Mouse (Mus musculus): ENCODE measurements around the gene Btg2. TPM values are rescaled to one million over a fixed set of nuclear protein-coding genes. Genes with fewer than 3 reads are reported as not detected.

Gene Btg2
- polyA plus RNA-seq, 1 experiment from 2014 or later, result 77.2 TPM

GRCm38 (mm10) chr1:134086017-134086416, 7.1 kb upstream of the Btg2 start:
- Histone ChIP-seq H3K9me3 (ENCODE audit: low read depth, low read length) (no peaks in the 10 kb centered on the region), H3K4me2 (no peak overlapping the region; the same call in 1 of the 2 replicates), H3K4me3 (ENCODE audit: low read depth, low read length) (no peak overlapping the region), H3K27me3 (ENCODE audit: insufficient read depth, low read length) (no peaks in the 10 kb centered on the region), H3K27ac (ENCODE audit: low read depth) (no peak overlapping the region), H3K36me3 (ENCODE audit: insufficient read depth) (no peaks in the 10 kb centered on the region), H3K4me1 (ENCODE audit: insufficient read depth) (peaks cover 19% of the 10 kb centered on the region), H3K9ac (peak overlapping the region; percentile 13; the same call in 1 of the 2 replicates)
- WGBS, result 43% methylated on average over 3 of the region's 3 CpGs
- TF ChIP-seq CTCF (IDR thresholded peaks at IDR 0.05; ENCODE audit: low read depth), result no peak
- ATAC-seq (ENCODE audit: insufficient read depth), result 0 out of 2 replicates have a peak, but pooled peaks have one; percentile 22
- DNase-seq, result no peak

- Histone ChIP-seq H3K9me3 (ENCODE audit: low read depth, low read length) (no peaks in the 10 kb centered on the region), H3K4me3 (ENCODE audit: low read depth, low read length) (no peak overlapping the region), H3K9ac (no peak overlapping the region), H3K27me3 (ENCODE audit: insufficient read depth, low read length) (no peaks in the 10 kb centered on the region), H3K36me3 (ENCODE audit: insufficient read depth) (no peaks in the 10 kb centered on the region), H3K27ac (ENCODE audit: low read depth) (no peak overlapping the region), H3K4me1 (ENCODE audit: insufficient read depth) (peaks cover 30% of the 10 kb centered on the region), H3K4me2 (no peak overlapping the region)
- ATAC-seq (ENCODE audit: insufficient read depth) (no peak), DNase-seq (no peak)
- no peak for TF ChIP-seq CTCF (IDR thresholded peaks at IDR 0.05; ENCODE audit: low read depth)
- WGBS, result 65% methylated on average over 3 of the region's 3 CpGs
Measured at GRCm38 (mm10) chr1:134084128-134084527, 5.2 kb upstream of the Btg2 start.

GRCm38 (mm10) chr1:134083676-134084075, 4.8 kb upstream of the Btg2 start:
- no peaks in the 10 kb centered on the region for H3K36me3 ChIP-seq (ENCODE audit: insufficient read depth)
- H3K9me3 ChIP-seq (ENCODE audit: low read depth, low read length), result no peaks in the 10 kb centered on the region
- H3K4me1 ChIP-seq (ENCODE audit: insufficient read depth), result peaks cover 30% of the 10 kb centered on the region
- H3K27me3 ChIP-seq (ENCODE audit: insufficient read depth, low read length), result no peaks in the 10 kb centered on the region
- no peak overlapping the region for H3K4me3 ChIP-seq (ENCODE audit: low read depth, low read length)
- no peak overlapping the region for H3K4me2 ChIP-seq
- H3K9ac ChIP-seq, result no peak overlapping the region
- peak overlapping the region; percentile 26; the same call in 1 of the 2 replicates for H3K27ac ChIP-seq (ENCODE audit: low read depth)
- WGBS, result 69% methylated on average over 8 of the region's 8 CpGs
- ATAC-seq (ENCODE audit: insufficient read depth), result no peak
- TF ChIP-seq CTCF (IDR thresholded peaks at IDR 0.05; ENCODE audit: low read depth), result no peak
- no peak for DNase-seq

GRCm38 (mm10) chr1:134082987-134083516, 4.1 kb upstream of the Btg2 start:
- Histone ChIP-seq H3K9ac (no peak overlapping the region), H3K4me3 (ENCODE audit: low read depth, low read length) (no peak overlapping the region), H3K4me2 (0 out of 2 replicates have a peak overlapping the region, but pooled peaks have one; percentile 3), H3K36me3 (ENCODE audit: insufficient read depth) (no peaks in the 10 kb centered on the region), H3K27me3 (ENCODE audit: insufficient read depth, low read length) (no peaks in the 10 kb centered on the region), H3K4me1 (ENCODE audit: insufficient read depth) (peaks cover 30% of the 10 kb centered on the region), H3K27ac (ENCODE audit: low read depth) (peak overlapping the region; percentile 26), H3K9me3 (ENCODE audit: low read depth, low read length) (no peaks in the 10 kb centered on the region)
- ATAC-seq (ENCODE audit: insufficient read depth) (no peak), DNase-seq (peak; percentile 68)
- TF ChIP-seq CTCF (IDR thresholded peaks at IDR 0.05; ENCODE audit: low read depth), result no peak
- WGBS, result 32% methylated on average over 11 of the region's 11 CpGs

- Histone ChIP-seq H3K4me3 (ENCODE audit: low read depth, low read length) (no peak overlapping the region), H3K36me3 (ENCODE audit: insufficient read depth) (peaks cover 17% of the 10 kb centered on the region), H3K4me2 (no peak overlapping the region), H3K9me3 (ENCODE audit: low read depth, low read length) (no peaks in the 10 kb centered on the region), H3K27me3 (ENCODE audit: insufficient read depth, low read length) (no peaks in the 10 kb centered on the region), H3K27ac (ENCODE audit: low read depth) (no peak overlapping the region), H3K9ac (no peak overlapping the region), H3K4me1 (ENCODE audit: insufficient read depth) (peaks cover 19% of the 10 kb centered on the region)
- WGBS, result 78% methylated on average over 5 of the region's 5 CpGs
- DNase-seq (no peak), ATAC-seq (ENCODE audit: insufficient read depth) (no peak)
- no peak for TF ChIP-seq CTCF (IDR thresholded peaks at IDR 0.05; ENCODE audit: low read depth)
Measured at GRCm38 (mm10) chr1:134080881-134081450, 2.0 kb upstream of the Btg2 start.

GRCm38 (mm10) chr1:134080406-134080805, 1.5 kb upstream of the Btg2 start:
- H3K4me1 ChIP-seq (ENCODE audit: insufficient read depth), result peaks cover 21% of the 10 kb centered on the region
- TF ChIP-seq CTCF (IDR thresholded peaks at IDR 0.05; ENCODE audit: low read depth), result no peak
- DNase-seq (no peak), ATAC-seq (ENCODE audit: insufficient read depth) (no peak)
- no peak overlapping the region for H3K4me3 ChIP-seq (ENCODE audit: low read depth, low read length)
- WGBS, result 78% methylated on average over 4 of the region's 4 CpGs
- H3K27ac ChIP-seq (ENCODE audit: low read depth), result peak overlapping the region; percentile 88
- no peak overlapping the region for H3K9ac ChIP-seq
- H3K36me3 ChIP-seq (ENCODE audit: insufficient read depth), result peaks cover 23% of the 10 kb centered on the region
- H3K4me2 ChIP-seq, result no peak overlapping the region
- no peaks in the 10 kb centered on the region for H3K9me3 ChIP-seq (ENCODE audit: low read depth, low read length)
- H3K27me3 ChIP-seq (ENCODE audit: insufficient read depth, low read length), result no peaks in the 10 kb centered on the region

GRCm38 (mm10) chr1:134079477-134080163, 700 bp upstream of the Btg2 start:
- peak overlapping the region; percentile 71 for H3K4me3 ChIP-seq (ENCODE audit: low read depth, low read length)
- peaks cover 30% of the 10 kb centered on the region for H3K36me3 ChIP-seq (ENCODE audit: insufficient read depth)
- H3K4me2 ChIP-seq, result peak overlapping the region; percentile 88
- H3K27ac ChIP-seq (ENCODE audit: low read depth), result peak overlapping the region; percentile 88
- H3K9ac ChIP-seq, result peak overlapping the region; percentile 53
- TF ChIP-seq CTCF (IDR thresholded peaks at IDR 0.05; ENCODE audit: low read depth), result no peak
- DNase-seq (peak; percentile 80), ATAC-seq (ENCODE audit: insufficient read depth) (peak; percentile 25; the same call in 1 of the 2 replicates)
- H3K27me3 ChIP-seq (ENCODE audit: insufficient read depth, low read length), result no peaks in the 10 kb centered on the region
- 3% methylated on average over 9 of the region's 9 CpGs for WGBS
- H3K9me3 ChIP-seq (ENCODE audit: low read depth, low read length), result no peaks in the 10 kb centered on the region
- peaks cover 21% of the 10 kb centered on the region for H3K4me1 ChIP-seq (ENCODE audit: insufficient read depth)

All from lung, embryonic 14.5 days (tissue).